Mouse (Mus musculus) C2C12 (cell line): ENCODE measurements around the gene Stag2. TPM values are rescaled to one million over a fixed set of nuclear protein-coding genes. Genes with fewer than 3 reads are reported as not detected.
A peak's percentile ranks its signal among the peaks of the same experiment; 100 is the strongest.

Experiments used
- H3K27me3 ChIP-seq: one replicate; pipeline ENCODE4 v1.6.1; 2011; ENCODE audit not compliant: control insufficient read depth, insufficient read depth, insufficient read length
- H3K36me3 ChIP-seq: one replicate; pipeline ENCODE4 v1.6.1; 2011; ENCODE audit not compliant: control insufficient read depth, insufficient read depth
- H3K4me3 ChIP-seq: one replicate; pipeline ENCODE4 v1.5.1; 2011; ENCODE audit warnings: mild to moderate bottlenecking, control low read depth; ENCODE audit not compliant: poor library complexity, insufficient read depth, severe bottlenecking
- H3K79me2 ChIP-seq: one replicate; pipeline ENCODE4 v1.6.1; 2011; ENCODE audit not compliant: control insufficient read depth, insufficient read depth
- H3K79me3 ChIP-seq: one replicate; pipeline ENCODE4 v1.6.1; 2011; ENCODE audit warnings: low read depth, control low read depth
- H3ac ChIP-seq: one replicate; pipeline ENCODE3; 2011; ENCODE audit warnings: low read depth; ENCODE audit not compliant: control insufficient read depth, insufficient read length
- CEBPB ChIP-seq: IDR thresholded peaks from one replicate; pipeline ENCODE4 v1.6.1; 2011; ENCODE audit warnings: low read depth, mild to moderate bottlenecking, control low read depth, moderate library complexity
- CTCF ChIP-seq: IDR thresholded peaks from one replicate; pipeline ENCODE4 v1.5.1; 2011; ENCODE audit not compliant: control insufficient read depth, insufficient read depth, insufficient read length
- FOSL1 ChIP-seq: IDR thresholded peaks from one replicate; pipeline ENCODE4 v1.8.0; 2011; ENCODE audit warnings: mild to moderate bottlenecking, low read length; ENCODE audit not compliant: poor library complexity, insufficient read depth, severe bottlenecking
- MAX ChIP-seq: IDR thresholded peaks from one replicate; pipeline ENCODE4 v1.6.1; 2011; ENCODE audit warnings: mild to moderate bottlenecking, control low read depth
- MYOD1 ChIP-seq: IDR thresholded peaks from one replicate; pipeline ENCODE4 v1.6.1; 2011; ENCODE audit warnings: low read depth; ENCODE audit not compliant: control insufficient read depth, insufficient read length
- MYOG ChIP-seq: IDR thresholded peaks from one replicate; pipeline ENCODE4 v1.6.1; 2011; ENCODE audit not compliant: control insufficient read depth, insufficient read length; ENCODE audit errors: extremely low read depth
- USF1 ChIP-seq: IDR thresholded peaks from one replicate; pipeline ENCODE4 v1.6.1; 2011; ENCODE audit warnings: low read depth, mild to moderate bottlenecking, control low read depth, moderate library complexity
- polyA plus RNA-seq: library from polyadenylated mRNA; unstranded; fragments of >200 nt; fragmentation: generic; extraction: Trizol; gene quantifications from one replicate; pipeline ENCODE4 v1.2.1, GENCODE M21; 2012; ENCODE audit warnings: missing spikeins

Gene Stag2
- polyA plus RNA-seq, 1 experiment, result 8.4 TPM

DNA sequence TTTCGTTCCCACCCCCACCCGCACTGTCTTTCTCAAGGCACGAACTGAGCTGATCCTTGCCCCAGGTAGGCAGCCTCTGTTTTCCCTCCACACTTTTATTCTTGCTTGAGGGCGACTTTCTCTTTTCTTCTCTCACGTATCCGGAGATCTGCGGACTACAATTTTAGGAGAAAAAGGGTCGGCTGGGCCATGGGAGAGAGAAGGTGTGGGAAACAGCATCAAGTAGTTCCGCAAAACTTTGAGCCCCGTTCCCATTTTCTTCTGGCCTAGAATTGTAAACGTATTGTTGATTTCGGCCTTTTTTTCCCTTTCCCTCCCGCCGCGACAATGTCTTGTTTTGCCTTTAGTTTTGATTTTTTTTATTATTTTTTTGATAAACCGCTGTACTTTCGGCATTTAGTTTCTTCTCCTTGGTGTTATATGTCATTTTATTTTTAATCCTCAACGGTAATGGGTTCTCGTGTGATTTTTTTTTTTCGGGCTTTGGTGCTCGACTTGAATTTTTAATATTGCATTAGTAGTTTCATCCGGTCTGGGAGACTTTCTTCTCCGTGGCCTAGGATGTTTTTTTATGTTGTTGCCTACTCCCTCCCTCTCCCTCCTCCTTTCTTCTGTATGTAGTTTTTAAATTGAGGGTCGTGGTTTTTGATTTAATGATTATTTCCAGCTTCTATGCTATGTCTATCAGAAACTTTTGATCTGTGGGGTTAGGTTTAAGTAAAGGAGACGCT lies 2.1 kb downstream of the Stag2 start:
- TF ChIP-seq MYOD1, result no peak
- TF ChIP-seq CEBPB, result no peak
- no peak for TF ChIP-seq CTCF
- TF ChIP-seq USF1, result no peak
- TF ChIP-seq FOSL1, result no peak
- TF ChIP-seq MYOG, result no peak
- no peak for TF ChIP-seq MAX
- no peaks in the 10 kb centered on the region for H3K27me3 ChIP-seq
- H3ac ChIP-seq, result peak overlapping the region; percentile 60
- H3K4me3 ChIP-seq, result peak overlapping the region; percentile 43
- H3K79me2 ChIP-seq, result peaks cover 56% of the 10 kb centered on the region
- H3K36me3 ChIP-seq, result no peaks in the 10 kb centered on the region
- peaks cover 50% of the 10 kb centered on the region for H3K79me3 ChIP-seq

DNA sequence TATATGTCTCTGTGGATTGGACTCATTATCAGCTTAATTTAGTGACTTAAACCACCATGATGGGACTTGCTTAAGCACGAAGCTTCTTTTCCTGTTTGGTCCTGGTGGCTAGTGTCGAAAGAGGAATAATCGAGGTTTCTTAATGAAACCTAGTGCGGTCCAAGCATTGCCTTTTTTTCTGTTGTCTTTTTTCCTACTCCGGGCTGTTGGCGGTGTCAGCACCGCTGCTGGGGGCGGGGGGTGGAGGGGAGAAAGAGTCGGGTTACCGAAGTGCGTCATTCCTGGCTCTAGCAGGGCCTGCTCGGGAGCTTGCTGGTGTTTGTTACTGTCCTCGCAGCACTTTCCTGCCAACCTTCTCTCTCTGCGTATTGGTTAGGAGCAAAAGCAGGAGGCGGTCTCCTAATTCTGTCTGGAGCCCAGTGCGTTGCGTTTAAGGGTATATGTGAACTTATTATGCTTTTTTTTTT lies 2.8 kb downstream of the Stag2 start:
- Histone ChIP-seq H3ac (peak overlapping the region; percentile 60), H3K4me3 (peak overlapping the region; percentile 43), H3K36me3 (no peaks in the 10 kb centered on the region), H3K27me3 (no peaks in the 10 kb centered on the region), H3K79me2 (peaks cover 63% of the 10 kb centered on the region), H3K79me3 (peaks cover 57% of the 10 kb centered on the region)
- TF ChIP-seq MAX, result no peak
- no peak for TF ChIP-seq CTCF
- no peak for TF ChIP-seq FOSL1
- TF ChIP-seq MYOD1, result no peak
- no peak for TF ChIP-seq MYOG
- TF ChIP-seq USF1, result no peak
- TF ChIP-seq CEBPB, result no peak

DNA sequence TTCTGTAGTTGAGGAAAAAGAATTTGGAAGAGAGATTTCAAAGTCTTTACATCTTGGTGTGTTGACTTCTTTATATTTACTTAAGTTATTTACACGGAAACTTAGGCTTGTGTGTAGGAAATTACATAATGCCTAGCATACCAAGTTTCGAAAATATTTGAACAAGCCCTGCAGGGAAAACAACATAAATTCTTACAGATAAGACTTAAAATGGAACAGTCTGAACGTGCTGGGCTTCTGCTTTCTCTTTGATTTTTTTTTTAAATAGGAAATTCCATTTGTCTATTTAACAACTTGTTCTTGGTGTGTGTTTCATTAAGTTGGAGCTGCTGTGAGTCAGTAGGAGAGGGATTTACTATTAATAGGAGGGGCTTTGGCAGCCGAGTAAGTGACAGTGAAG lies 3.9 kb downstream of the Stag2 start:
- no peak overlapping the region for H3K4me3 ChIP-seq

DNA sequence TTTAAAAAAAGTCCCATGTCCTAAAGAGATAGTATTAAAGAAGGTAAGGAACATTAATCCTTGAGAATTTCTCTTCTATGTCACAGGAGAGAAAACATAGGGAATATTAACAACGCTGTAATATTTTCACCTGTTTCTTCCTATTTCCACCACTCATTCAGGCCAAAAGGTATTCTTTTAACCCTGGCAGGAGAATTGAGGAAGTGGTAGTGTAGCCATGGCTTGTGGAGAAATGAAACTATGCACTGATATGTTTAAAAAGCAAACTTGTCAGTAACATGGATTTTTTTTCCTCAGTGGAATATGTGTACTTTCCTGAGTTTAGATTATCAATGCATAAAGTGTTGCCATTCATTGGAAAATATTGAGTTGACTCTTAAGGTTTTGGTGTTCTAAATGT lies 16.3 kb downstream of the Stag2 start:
- Histone ChIP-seq H3K27me3 (no peaks in the 10 kb centered on the region), H3ac (no peak overlapping the region), H3K79me3 (peaks cover 87% of the 10 kb centered on the region), H3K36me3 (no peaks in the 10 kb centered on the region), H3K4me3 (no peak overlapping the region), H3K79me2 (peaks cover 100% of the 10 kb centered on the region)
- no peak for TF ChIP-seq USF1
- no peak for TF ChIP-seq CEBPB
- no peak for TF ChIP-seq MAX
- no peak for TF ChIP-seq FOSL1
- no peak for TF ChIP-seq MYOD1
- TF ChIP-seq CTCF, result no peak
- no peak for TF ChIP-seq MYOG

More for the DNA sequence above, 3.9 kb downstream of the Stag2 start:
- H3K27me3 ChIP-seq, result no peaks in the 10 kb centered on the region
- no peak for TF ChIP-seq USF1
- no peak for TF ChIP-seq MYOD1
- no peak for TF ChIP-seq FOSL1
- no peak for TF ChIP-seq CEBPB
- TF ChIP-seq MAX, result no peak
- TF ChIP-seq CTCF, result no peak
- no peak for TF ChIP-seq MYOG
- peaks cover 74% of the 10 kb centered on the region for H3K79me2 ChIP-seq
- H3K79me3 ChIP-seq, result peaks cover 66% of the 10 kb centered on the region
- no peaks in the 10 kb centered on the region for H3K36me3 ChIP-seq
- H3ac ChIP-seq, result no peak overlapping the region

DNA sequence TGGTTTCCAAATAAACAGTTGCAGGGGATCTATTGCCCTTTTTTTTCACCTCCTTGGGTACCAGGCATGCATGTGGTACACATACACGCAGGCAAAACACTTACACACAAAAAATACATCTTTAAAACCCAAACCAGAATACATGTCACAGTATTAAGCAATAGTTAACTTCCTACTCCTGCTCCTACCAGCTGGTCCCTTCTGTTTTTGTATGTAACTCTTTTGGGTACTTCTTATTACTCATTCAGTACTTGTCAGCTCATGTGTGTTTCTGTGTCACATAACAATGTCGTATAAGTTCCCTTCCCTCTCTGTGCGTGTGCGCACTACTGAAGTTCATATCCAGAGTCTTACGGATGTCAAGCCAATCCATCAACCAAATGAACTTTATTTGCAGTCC lies 21.7 kb downstream of the Stag2 start:
- no peaks in the 10 kb centered on the region for H3K36me3 ChIP-seq
- H3K79me2 ChIP-seq, result peaks cover 99% of the 10 kb centered on the region
- H3K79me3 ChIP-seq, result peaks cover 85% of the 10 kb centered on the region
- H3K4me3 ChIP-seq, result no peak overlapping the region
- no peaks in the 10 kb centered on the region for H3K27me3 ChIP-seq
- TF ChIP-seq MAX, result no peak
- TF ChIP-seq FOSL1, result no peak
- TF ChIP-seq CTCF, result no peak
- TF ChIP-seq MYOD1, result no peak
- TF ChIP-seq MYOG, result no peak
- TF ChIP-seq USF1, result no peak
- TF ChIP-seq CEBPB, result no peak
- no peak overlapping the region for H3ac ChIP-seq
